ENCODE assay signal across 8 mouse cellular contexts in the genomic region with DNA sequence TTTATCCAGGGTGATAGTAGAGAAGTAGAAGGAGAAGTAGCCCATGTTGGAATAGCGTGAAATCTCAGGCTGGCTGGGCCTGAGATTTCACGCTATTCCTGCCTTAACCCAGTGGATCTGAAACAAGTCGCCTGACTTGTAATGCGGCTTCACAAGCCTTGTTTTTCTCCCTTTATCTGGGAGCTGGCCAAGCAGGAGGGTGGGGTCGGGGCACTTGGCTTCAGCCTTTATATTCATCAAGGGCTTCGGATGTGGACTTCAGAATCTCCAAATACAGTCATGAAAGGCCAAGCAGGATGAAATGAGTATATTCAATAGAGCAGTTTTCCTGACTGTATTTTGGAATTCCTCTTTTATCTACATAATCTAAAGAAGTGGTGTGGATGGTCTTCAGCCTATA.
A peak's percentile ranks its signal among the peaks of the same experiment; 100 is the strongest.
DNase-seq lines count a peak whose midpoint lies in the region; ATAC-seq and TF ChIP-seq lines count a peak whose summit lies in the region.

No protein-coding gene starts in this region.

- H3K9me3 ChIP-seq in lung, embryonic 14.5 days (ENCODE audit: low read depth, low read length), result no peaks in the 10 kb centered on the region

- WGBS in lung, embryonic 14.5 days, result 59% methylated on average over 6 of the region's 6 CpGs

- TF ChIP-seq CTCF in lung, embryonic 14.5 days (IDR thresholded peaks at IDR 0.05; ENCODE audit: low read depth), result no peak

- H3K4me3 ChIP-seq in lung, embryonic 14.5 days (ENCODE audit: low read depth, low read length), result no peak overlapping the region

- H3K9ac ChIP-seq in lung, embryonic 14.5 days, result no peak overlapping the region

- H3K27ac ChIP-seq in lung, embryonic 14.5 days (ENCODE audit: low read depth), result no peak overlapping the region

- DNase-seq in urinary bladder, postnatal 14 days (ENCODE audit: low spot score), result peak; percentile 79
- DNase-seq in urinary bladder, adult 2 months (ENCODE audit: low spot score), result no peak
- DNase-seq in heart, adult 9 months (ENCODE audit: low spot score in 2 of 2), result peak; percentile 79 to 86
- DNase-seq in lung, embryonic 14.5 days, result peak; percentile 43
- DNase-seq in urinary bladder, postnatal 36 days (ENCODE audit: low spot score in 2 of 2), result peak; percentile 63 to 78
- no peak for DNase-seq in layer of hippocampus, adult 18-20 months (ENCODE audit: low spot score in 2 of 2)
- no peak for DNase-seq in layer of hippocampus, postnatal 10 days (ENCODE audit: low spot score in 2 of 2)
- no peak for DNase-seq in right cerebral cortex, adult 2 months (ENCODE audit: low spot score in 2 of 2)

- no peak for ATAC-seq in lung, embryonic 14.5 days (ENCODE audit: insufficient read depth)

- peaks cover 5% of the 10 kb centered on the region; the same call in 1 of the 2 replicates for H3K36me3 ChIP-seq in lung, embryonic 14.5 days (ENCODE audit: insufficient read depth)

- no peaks in the 10 kb centered on the region for H3K27me3 ChIP-seq in lung, embryonic 14.5 days (ENCODE audit: insufficient read depth, low read length)

- H3K4me2 ChIP-seq in lung, embryonic 14.5 days, result no peak overlapping the region

- no peaks in the 10 kb centered on the region for H3K4me1 ChIP-seq in lung, embryonic 14.5 days (ENCODE audit: insufficient read depth)

Comparison
In these comparisons a context has a peak if more than half of its experiments do, and no peak if none do; other contexts are left out.
1. DNase-seq: peak in urinary bladder, postnatal 14 days (single experiment), heart, adult 9 months (2 of 2), lung, embryonic 14.5 days (single experiment) and urinary bladder, postnatal 36 days (2 of 2); none in urinary bladder, adult 2 months (single experiment), layer of hippocampus, adult 18-20 months (0 of 2), layer of hippocampus, postnatal 10 days (0 of 2) and right cerebral cortex, adult 2 months (0 of 2).